Mouse (Mus musculus) hindbrain, embryonic 10.5 days (tissue): ENCODE results near the gene Copz1. TPM values are rescaled to one million over a fixed set of nuclear protein-coding genes. Genes with fewer than 3 reads are reported as not detected.

Source experiments
- DNase-seq: peaks from one replicate; pipeline ENCODE4 v3.0.0-alpha.2; 2017; ENCODE audit warnings: low spot score
- H3K27ac ChIP-seq: fragments of 300-500 bp; sonication (generic); 2 replicates; pipeline ENCODE4 v1.5.1; 2016; ENCODE audit warnings: mild to moderate bottlenecking, moderate library complexity
- H3K27me3 ChIP-seq: fragments of 300-500 bp; sonication (generic); 2 replicates; pipeline ENCODE4 v1.6.1; 2016; ENCODE audit warnings: mild to moderate bottlenecking; ENCODE audit not compliant: poor library complexity, insufficient read depth, severe bottlenecking
- H3K36me3 ChIP-seq: fragments of 300-500 bp; sonication (generic); 2 replicates; pipeline ENCODE4 v1.6.1; 2016; ENCODE audit warnings: mild to moderate bottlenecking, moderate library complexity
- H3K4me1 ChIP-seq: fragments of 300-500 bp; sonication (generic); replicated peaks from 2 replicates; pipeline ENCODE4 v1.6.1; 2016; ENCODE audit warnings: mild to moderate bottlenecking
- H3K4me3 ChIP-seq: fragments of 300-500 bp; sonication (generic); 2 replicates; pipeline ENCODE4 v1.5.1; 2016; ENCODE audit warnings: mild to moderate bottlenecking, moderate library complexity
- H3K9me3 ChIP-seq: fragments of 300-500 bp; sonication (generic); 2 replicates; pipeline ENCODE4 v1.6.1; 2016; ENCODE audit warnings: mild to moderate bottlenecking, moderate library complexity
- WGBS: fragments of 180-500 bp; shearing (Covaris S2); methylation state at CpG from one replicate; pipeline ENCODE4 v1.1.7; 2016; 5-methylcytosine and 5-hydroxymethylcytosine counted together
- polyA plus RNA-seq: library from polyadenylated mRNA; unstranded; fragments of >200 nt; fragmentation: Nextera tagmentation; extraction: Ambion mirVana; gene quantifications from 2 replicates; pipeline ENCODE4 v1.2.1, GENCODE M21; 2016

Gene Copz1
- polyA plus RNA-seq, 1 experiment from 2014 or later = 299 TPM

DNA sequence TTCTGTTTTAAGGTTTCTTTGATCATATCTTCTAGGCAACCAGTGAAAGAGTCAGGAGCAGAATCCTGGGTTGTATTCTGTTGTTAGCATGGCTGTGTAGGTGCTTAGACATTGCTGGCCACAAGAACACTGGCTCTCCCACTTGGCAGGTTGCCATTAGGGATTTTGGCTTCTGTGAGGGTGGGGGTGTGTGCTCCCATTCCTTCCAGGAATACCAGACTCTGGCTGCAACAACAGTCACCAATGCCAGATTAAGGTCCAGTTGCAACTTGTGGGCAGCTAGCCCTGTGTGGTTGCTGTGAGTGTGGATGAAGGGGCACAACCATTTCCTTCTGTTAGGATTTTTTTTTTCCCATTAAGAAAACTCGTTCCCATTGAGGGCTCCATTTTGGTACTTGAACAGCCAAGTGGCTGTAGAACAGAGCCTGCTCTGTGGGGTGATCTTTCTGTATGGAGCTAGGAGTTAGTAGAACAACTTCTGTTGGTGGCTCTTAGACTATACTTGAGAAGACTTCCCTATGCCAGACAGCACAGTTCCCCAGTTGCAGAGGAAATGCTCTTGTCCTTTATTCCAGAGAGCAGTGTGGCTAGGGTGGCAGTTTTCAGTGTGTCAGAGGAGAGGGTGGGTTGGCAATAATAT, 13.4 kb downstream of the Copz1 start:
- 92% methylated on average over 1 of the region's 1 CpGs for WGBS
- no peak overlapping the region for H3K4me3 ChIP-seq
- H3K36me3 ChIP-seq = peaks cover 47% of the 10 kb centered on the region
- H3K27me3 ChIP-seq = no peaks in the 10 kb centered on the region
- peaks cover 12% of the 10 kb centered on the region; the same call in 1 of the 2 replicates for H3K4me1 ChIP-seq
- H3K27ac ChIP-seq = no peak overlapping the region
- H3K9me3 ChIP-seq = no peaks in the 10 kb centered on the region
- no peak for DNase-seq

DNA sequence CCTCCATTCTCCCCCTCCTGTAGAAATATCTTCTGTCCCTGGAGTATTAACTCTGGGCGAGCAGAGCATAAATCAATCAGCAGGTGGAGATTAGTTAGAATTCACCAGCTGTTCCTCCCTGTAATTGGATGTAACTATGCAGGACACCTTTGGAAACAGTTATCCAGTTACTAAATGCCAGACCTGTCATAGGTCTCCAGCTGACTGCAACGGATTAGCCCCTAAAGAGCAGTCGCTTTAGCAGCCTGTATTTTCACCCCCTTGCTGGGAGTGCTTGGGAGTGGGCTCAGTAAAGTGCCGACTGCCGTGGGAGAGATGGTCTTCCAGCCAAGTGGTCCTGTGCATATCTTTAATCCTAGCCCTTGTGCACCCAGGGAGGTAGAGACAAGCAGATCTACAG, 17.1 kb downstream of the Copz1 start:
- peaks cover 14% of the 10 kb centered on the region; the same call in 1 of the 2 replicates for H3K4me1 ChIP-seq

GRCm38 (mm10) chr15:103290417-103290816, 17.9 kb downstream of the Copz1 start:
- no peak overlapping the region for H3K4me3 ChIP-seq
- H3K36me3 ChIP-seq = peaks cover 73% of the 10 kb centered on the region
- peaks cover 18% of the 10 kb centered on the region for H3K4me1 ChIP-seq
- no peak overlapping the region for H3K27ac ChIP-seq
- no peaks in the 10 kb centered on the region for H3K9me3 ChIP-seq
- DNase-seq = no peak
- 79% methylated on average over 6 of the region's 6 CpGs for WGBS
- no peaks in the 10 kb centered on the region for H3K27me3 ChIP-seq

More for the DNA sequence above, 17.1 kb downstream of the Copz1 start:
- WGBS = 55% methylated on average over 5 of the region's 5 CpGs
- Histone ChIP-seq H3K4me3 (no peak overlapping the region), H3K27ac (no peak overlapping the region), H3K36me3 (peaks cover 72% of the 10 kb centered on the region), H3K9me3 (no peaks in the 10 kb centered on the region), H3K27me3 (no peaks in the 10 kb centered on the region)
- no peak for DNase-seq

GRCm38 (mm10) chr15:103290843-103291242, 18.3 kb downstream of the Copz1 start:
- DNase-seq = no peak
- Histone ChIP-seq H3K36me3 (peaks cover 76% of the 10 kb centered on the region), H3K4me1 (peaks cover 22% of the 10 kb centered on the region), H3K27ac (no peak overlapping the region; the same call in 1 of the 2 replicates), H3K9me3 (no peaks in the 10 kb centered on the region), H3K27me3 (no peaks in the 10 kb centered on the region), H3K4me3 (no peak overlapping the region)
- 96% methylated on average over 9 of the region's 9 CpGs for WGBS

DNA sequence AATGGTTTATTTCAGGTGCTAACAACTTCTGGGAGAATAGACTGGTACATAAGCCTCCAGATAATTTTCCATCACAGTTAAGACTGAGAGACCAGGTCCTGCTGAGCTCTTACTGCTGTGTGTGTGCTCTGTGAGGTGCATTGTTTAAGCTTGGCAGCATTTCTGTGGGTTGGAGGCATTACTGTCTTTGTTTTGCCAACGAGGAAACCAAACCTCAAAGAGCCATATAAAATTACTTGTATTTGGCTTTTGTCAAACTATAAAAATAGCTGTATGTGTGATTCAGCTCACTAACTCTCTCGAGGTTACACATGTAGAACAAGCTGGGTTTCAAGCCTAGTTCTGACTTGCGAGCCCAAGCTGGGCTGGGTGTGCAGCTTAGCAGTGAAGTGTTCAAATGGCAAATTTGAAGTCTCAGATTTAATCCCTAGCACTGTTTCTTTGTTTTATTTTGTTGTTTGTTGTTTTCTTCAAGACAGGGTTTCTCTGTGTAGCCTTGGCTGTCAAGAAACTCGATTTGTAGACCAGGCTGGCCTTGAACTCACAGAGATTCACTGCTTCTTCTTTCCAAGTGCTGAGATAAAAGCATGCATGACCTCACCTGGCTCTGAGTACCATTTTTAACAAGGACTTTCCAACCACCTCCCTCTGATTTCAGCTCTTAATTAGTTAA, 20.3 kb downstream of the Copz1 start:
- WGBS = 90% methylated on average over 4 of the region's 4 CpGs
- Histone ChIP-seq H3K9me3 (no peaks in the 10 kb centered on the region), H3K4me1 (peaks cover 42% of the 10 kb centered on the region), H3K27ac (no peak overlapping the region), H3K27me3 (no peaks in the 10 kb centered on the region), H3K36me3 (peaks cover 81% of the 10 kb centered on the region), H3K4me3 (no peak overlapping the region)
- no peak for DNase-seq

- Histone ChIP-seq H3K27me3 (no peaks in the 10 kb centered on the region), H3K4me3 (no peak overlapping the region), H3K9me3 (no peaks in the 10 kb centered on the region), H3K27ac (no peak overlapping the region), H3K36me3 (peaks cover 86% of the 10 kb centered on the region), H3K4me1 (peaks cover 47% of the 10 kb centered on the region)
- WGBS = 96% methylated on average over 2 of the region's 2 CpGs
- no peak for DNase-seq
Observed at GRCm38 (mm10) chr15:103293375-103293774, 20.9 kb downstream of the Copz1 start.

DNA sequence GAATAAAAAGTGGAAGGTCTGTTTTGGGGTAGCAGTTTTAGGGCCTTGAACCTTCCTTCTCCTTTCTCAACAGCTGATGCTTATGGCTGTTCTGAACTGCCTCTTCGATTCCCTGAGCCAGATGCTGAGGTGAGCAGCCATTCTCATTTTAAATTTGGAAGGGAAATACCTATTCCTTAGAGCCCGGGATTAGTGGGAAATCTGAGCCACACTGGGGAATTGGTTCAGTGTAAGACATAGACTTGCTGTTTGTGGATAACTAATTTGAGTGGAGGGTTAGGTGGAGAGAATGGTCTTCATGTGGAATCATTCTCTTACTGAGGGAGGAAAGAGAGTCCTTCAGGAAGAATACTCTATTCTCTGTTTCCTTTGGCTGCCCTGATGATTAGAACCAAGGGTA, 22.1 kb downstream of the Copz1 start:
- H3K4me1 ChIP-seq = peaks cover 55% of the 10 kb centered on the region
- no peaks in the 10 kb centered on the region for H3K9me3 ChIP-seq
- no peaks in the 10 kb centered on the region for H3K27me3 ChIP-seq
- H3K36me3 ChIP-seq = peaks cover 85% of the 10 kb centered on the region
- 69% methylated on average over 2 of the region's 2 CpGs for WGBS
- H3K27ac ChIP-seq = no peak overlapping the region
- DNase-seq = no peak
- no peak overlapping the region for H3K4me3 ChIP-seq

- Histone ChIP-seq H3K36me3 (peaks cover 73% of the 10 kb centered on the region), H3K27ac (peak overlapping the region; percentile 97), H3K4me3 (0 out of 2 replicates have a peak overlapping the region, but pooled peaks have one; percentile 1), H3K4me1 (peaks cover 60% of the 10 kb centered on the region), H3K27me3 (no peaks in the 10 kb centered on the region), H3K9me3 (no peaks in the 10 kb centered on the region)
- DNase-seq = peak; percentile 32
- WGBS = 6% methylated on average over 5 of the region's 5 CpGs
Observed at GRCm38 (mm10) chr15:103295851-103296250, 23.3 kb downstream of the Copz1 start.

DNA sequence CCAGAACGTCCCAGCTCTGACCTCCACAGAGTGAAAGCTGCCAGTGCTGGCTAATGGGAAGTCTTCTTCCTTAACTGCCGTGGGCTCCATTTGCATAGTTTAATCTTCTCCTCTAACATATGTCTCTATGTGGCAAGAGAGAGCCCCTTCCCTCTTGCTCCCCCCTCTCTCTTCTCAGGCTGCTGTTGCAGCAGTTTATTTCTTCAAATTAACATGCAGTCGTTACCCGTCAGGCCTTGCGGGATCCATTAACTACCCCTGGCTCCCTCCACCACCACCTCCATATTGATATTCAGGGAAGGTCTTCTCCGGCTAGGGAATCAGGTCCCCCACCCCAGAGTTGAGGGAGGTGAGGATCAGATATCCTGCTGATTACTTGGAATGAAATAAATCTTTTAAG, 24.8 kb downstream of the Copz1 start:
- Histone ChIP-seq H3K9me3 (no peaks in the 10 kb centered on the region), H3K4me1 (peaks cover 73% of the 10 kb centered on the region), H3K27ac (peak overlapping the region; percentile 97), H3K27me3 (no peaks in the 10 kb centered on the region), H3K4me3 (no peak overlapping the region), H3K36me3 (peaks cover 59% of the 10 kb centered on the region)
- 78% methylated on average over 6 of the region's 6 CpGs for WGBS
- DNase-seq = no peak

GRCm38 (mm10) chr15:103298026-103298425, 25.5 kb downstream of the Copz1 start:
- H3K4me1 ChIP-seq = peaks cover 80% of the 10 kb centered on the region
- no peaks in the 10 kb centered on the region for H3K9me3 ChIP-seq
- peak overlapping the region; percentile 97 for H3K27ac ChIP-seq
- no peak overlapping the region for H3K4me3 ChIP-seq
- peaks cover 52% of the 10 kb centered on the region for H3K36me3 ChIP-seq
- no peaks in the 10 kb centered on the region for H3K27me3 ChIP-seq
- 70% methylated on average over 3 of the region's 3 CpGs for WGBS
- no peak for DNase-seq

GRCm38 (mm10) chr15:103298861-103299616, 26.5 kb downstream of the Copz1 start:
- DNase-seq = no peak
- Histone ChIP-seq H3K4me1 (peaks cover 90% of the 10 kb centered on the region), H3K9me3 (no peaks in the 10 kb centered on the region), H3K27ac (peak overlapping the region; percentile 97), H3K4me3 (peak overlapping the region; percentile 36), H3K36me3 (peaks cover 42% of the 10 kb centered on the region), H3K27me3 (no peaks in the 10 kb centered on the region)
- 76% methylated on average over 5 of the region's 5 CpGs for WGBS

GRCm38 (mm10) chr15:103299644-103300043, 27.1 kb downstream of the Copz1 start:
- Histone ChIP-seq H3K27ac (peak overlapping the region; percentile 97), H3K4me3 (peak overlapping the region; percentile 36), H3K27me3 (no peaks in the 10 kb centered on the region), H3K36me3 (peaks cover 41% of the 10 kb centered on the region), H3K9me3 (no peaks in the 10 kb centered on the region), H3K4me1 (peaks cover 96% of the 10 kb centered on the region)
- DNase-seq = no peak
- WGBS = 41% methylated on average over 8 of the region's 8 CpGs

DNA sequence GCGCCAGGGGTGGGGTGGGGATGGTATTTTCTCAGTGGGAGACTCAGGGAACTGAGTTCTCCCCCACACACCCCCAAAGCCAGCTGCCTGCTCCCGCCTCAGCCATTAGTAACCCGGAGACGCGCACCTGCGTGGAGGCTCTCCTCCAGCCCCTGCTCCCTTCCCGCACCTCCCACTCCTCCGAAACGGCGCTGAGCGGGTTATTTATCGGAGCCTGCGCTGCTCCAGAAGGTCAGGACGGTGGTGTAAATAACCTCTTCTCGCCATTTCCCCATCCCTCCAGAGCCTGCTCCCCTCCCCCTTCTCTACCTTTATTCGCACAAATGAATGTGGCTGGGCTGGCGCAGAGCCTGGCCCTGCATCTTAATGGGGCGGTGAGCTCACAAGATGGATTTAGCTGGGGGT, 27.6 kb downstream of the Copz1 start:
- Histone ChIP-seq H3K9me3 (no peaks in the 10 kb centered on the region), H3K4me1 (peaks cover 100% of the 10 kb centered on the region), H3K4me3 (peak overlapping the region; percentile 36), H3K27ac (peak overlapping the region; percentile 97), H3K36me3 (peaks cover 41% of the 10 kb centered on the region), H3K27me3 (no peaks in the 10 kb centered on the region)
- peak; percentile 69 for DNase-seq
- WGBS = 4% methylated on average over 18 of the region's 18 CpGs
